Mouse (Mus musculus) bone marrow, adult 2 months (tissue): Measurements from ENCODE around the gene Gimap8. TPM values are rescaled to one million over a fixed set of nuclear protein-coding genes. Genes with fewer than 3 reads are reported as not detected.

Experiments
- H3K27ac ChIP-seq: fragments of 200-500 bp; 2 replicates; pipeline ENCODE4 v1.5.1; 2012; ENCODE audit warnings: low read depth, mild to moderate bottlenecking, control low read depth, inconsistent platforms, low read length; ENCODE audit not compliant: control insufficient read depth, poor library complexity, insufficient read depth
- H3K4me1 ChIP-seq: fragments of 200-500 bp; 2 replicates; pipeline ENCODE4 v1.6.1; 2011; ENCODE audit warnings: low read length; ENCODE audit not compliant: control insufficient read depth, insufficient read depth
- H3K4me3 ChIP-seq: fragments of 200-500 bp; replicated peaks from 2 replicates; pipeline ENCODE3; 2011; ENCODE audit warnings: mild to moderate bottlenecking, low read depth, low read length, control low read depth; ENCODE audit not compliant: control insufficient read depth
- CTCF ChIP-seq: fragments of 200-500 bp; IDR thresholded peaks from 2 replicates; pipeline ENCODE4 v1.5.1; 2011; ENCODE audit warnings: low read length, control low read depth; ENCODE audit not compliant: control insufficient read depth, insufficient read depth
- POLR2A ChIP-seq: fragments of 200-500 bp; IDR thresholded peaks from 2 replicates; pipeline ENCODE4 v1.6.1; 2011; ENCODE audit warnings: low read depth, mild to moderate bottlenecking, control low read depth, low read length, borderline replicate concordance; ENCODE audit not compliant: control insufficient read depth
- WGBS: fragments of 180-500 bp; shearing (Covaris S2); methylation state at CpG from one replicate; pipeline ENCODE4 v1.1.7; 2018; 5-methylcytosine and 5-hydroxymethylcytosine counted together
- polyA plus RNA-seq: library from polyadenylated mRNA; stranded (reverse); fragments of >200 nt; gene quantifications from 2 replicates; pipeline ENCODE4 v1.2.4, GENCODE M21; 2011; ENCODE audit warnings: low replicate concordance; ENCODE audit not compliant: missing spikeins, insufficient read depth, insufficient read length

The Gimap8 gene
- polyA plus RNA-seq, 1 experiment: 15.1 TPM

- WGBS: 16% methylated on average over 4 of the region's 4 CpGs
- TF ChIP-seq POLR2A: no peak
- no peak for TF ChIP-seq CTCF
- Histone ChIP-seq H3K27ac (no peak overlapping the region), H3K4me3 (no peak overlapping the region), H3K4me1 (no peaks in the 10 kb centered on the region)
Observed at GRCm38 (mm10) chr6:48642764-48643292, 4.2 kb upstream of the Gimap8 start.

DNA sequence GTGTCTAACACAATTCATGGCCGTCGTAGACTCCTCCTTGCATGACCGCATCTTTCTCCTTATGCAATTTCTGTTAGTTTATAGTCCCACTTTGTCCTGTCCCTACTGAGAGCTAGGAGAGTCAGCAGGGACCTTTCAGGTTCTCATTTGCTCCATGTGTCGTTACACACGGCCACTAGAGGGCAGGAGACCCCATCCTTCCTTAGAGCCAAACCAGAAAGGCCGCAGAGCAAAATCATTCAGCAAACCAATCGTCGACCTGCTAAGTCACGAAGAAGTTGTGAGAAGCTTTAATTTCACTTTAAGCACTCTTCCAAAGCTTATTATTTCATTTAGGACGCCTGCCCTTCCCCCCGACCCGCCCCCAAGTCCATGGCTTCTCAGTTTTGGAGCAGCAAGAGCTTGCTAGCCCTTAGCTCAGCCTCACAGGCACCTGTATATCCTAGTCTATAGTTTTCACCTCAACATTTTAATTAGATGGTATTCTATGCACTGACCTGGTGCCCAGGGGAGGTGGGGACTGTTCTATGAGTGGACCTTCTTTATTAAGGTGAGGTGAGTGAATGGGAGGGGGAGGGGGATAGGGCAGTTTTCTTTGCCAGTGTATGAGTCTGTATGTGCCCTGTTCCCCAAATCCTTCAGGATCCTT lies 1.2 kb upstream of the Gimap8 start:
- WGBS: 4% methylated on average over 12 of the region's 12 CpGs
- Histone ChIP-seq H3K27ac (no peak overlapping the region), H3K4me1 (no peaks in the 10 kb centered on the region; the same call in 1 of the 2 replicates), H3K4me3 (no peak overlapping the region)
- no peak for TF ChIP-seq POLR2A
- peak; percentile 87 for TF ChIP-seq CTCF

GRCm38 (mm10) chr6:48646309-48646690 lies 734 bp upstream of the Gimap8 start:
- Histone ChIP-seq H3K4me3 (no peak overlapping the region), H3K4me1 (no peaks in the 10 kb centered on the region; the same call in 1 of the 2 replicates), H3K27ac (no peak overlapping the region)
- TF ChIP-seq POLR2A (no peak), CTCF (no peak)
- WGBS: 66% methylated on average over 4 of the region's 4 CpGs

GRCm38 (mm10) chr6:48647611-48648010 lies 577 bp downstream of the Gimap8 start:
- Histone ChIP-seq H3K27ac (peak overlapping the region; percentile 61; the same call in 1 of the 2 replicates), H3K4me1 (no peaks in the 10 kb centered on the region; the same call in 1 of the 2 replicates), H3K4me3 (peak overlapping the region; percentile 52)
- 45% methylated on average over 2 of the region's 2 CpGs for WGBS
- TF ChIP-seq POLR2A: no peak
- no peak for TF ChIP-seq CTCF

GRCm38 (mm10) chr6:48648779-48649178 lies 1.7 kb downstream of the Gimap8 start:
- Histone ChIP-seq H3K4me3 (no peak overlapping the region), H3K4me1 (no peaks in the 10 kb centered on the region; the same call in 1 of the 2 replicates), H3K27ac (0 out of 2 replicates have a peak overlapping the region, but pooled peaks have one; percentile 24)
- TF ChIP-seq POLR2A (no peak), CTCF (no peak)
- WGBS: 69% methylated on average over 4 of the region's 4 CpGs

DNA sequence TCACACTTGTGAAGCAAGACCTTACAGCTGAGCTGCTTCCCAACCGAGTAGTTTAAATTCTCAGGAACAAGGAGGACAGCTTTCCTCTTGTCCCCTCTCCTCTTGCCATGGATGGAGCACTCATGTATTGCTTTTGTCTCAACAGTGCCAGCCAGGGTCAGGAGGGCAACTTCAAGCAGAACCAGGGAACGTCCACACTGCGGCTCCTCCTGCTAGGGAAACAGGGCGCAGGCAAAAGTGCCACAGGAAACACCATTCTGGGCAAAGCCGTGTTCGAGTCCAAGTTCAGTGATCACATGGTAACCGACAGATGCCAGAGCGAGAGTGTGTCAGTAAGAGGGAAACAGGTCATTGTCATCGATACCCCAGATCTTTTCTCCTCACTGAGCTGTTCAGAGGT lies 3.0 kb downstream of the Gimap8 start:
- WGBS: 78% methylated on average over 9 of the region's 9 CpGs
- H3K4me3 ChIP-seq: no peak overlapping the region
- no peaks in the 10 kb centered on the region; the same call in 1 of the 2 replicates for H3K4me1 ChIP-seq
- no peak overlapping the region for H3K27ac ChIP-seq
- TF ChIP-seq CTCF: no peak
- TF ChIP-seq POLR2A: no peak

- Histone ChIP-seq H3K27ac (no peak overlapping the region), H3K4me1 (no peaks in the 10 kb centered on the region; the same call in 1 of the 2 replicates), H3K4me3 (no peak overlapping the region)
- 75% methylated on average over 5 of the region's 5 CpGs for WGBS
- TF ChIP-seq POLR2A (no peak), CTCF (no peak)
Observed at GRCm38 (mm10) chr6:48658721-48659120, 11.7 kb downstream of the Gimap8 start.

GRCm38 (mm10) chr6:48664750-48665149 lies 17.7 kb downstream of the Gimap8 start:
- peaks cover 2% of the 10 kb centered on the region; the same call in 1 of the 2 replicates for H3K4me1 ChIP-seq
- TF ChIP-seq CTCF: no peak
- no peak for TF ChIP-seq POLR2A
- H3K27ac ChIP-seq: no peak overlapping the region
- H3K4me3 ChIP-seq: no peak overlapping the region
- whole genome bisulfite sequencing: 70% methylated on average over 4 of the region's 4 CpGs
